Mouse (Mus musculus) fat pad, adult 2 months (tissue): ENCODE results near the gene Hmga2.
"Not testable (repeated sequence)": the region's sequence is repeated elsewhere in the genome, so short reads cannot be mapped to it uniquely, and the experiment has no call there.

Experiments
- DNase-seq: peaks from one replicate; pipeline ENCODE4 v3.0.0-alpha.2; 2011; ENCODE audit warnings: low read depth, low spot score; ENCODE audit errors: extremely low read depth

Hmga2 gene

GRCm38 (mm10) chr10:120365380-120366172 is 110.7 kb downstream of the Hmga2 start:
- no peak for DNase-seq

DNA sequence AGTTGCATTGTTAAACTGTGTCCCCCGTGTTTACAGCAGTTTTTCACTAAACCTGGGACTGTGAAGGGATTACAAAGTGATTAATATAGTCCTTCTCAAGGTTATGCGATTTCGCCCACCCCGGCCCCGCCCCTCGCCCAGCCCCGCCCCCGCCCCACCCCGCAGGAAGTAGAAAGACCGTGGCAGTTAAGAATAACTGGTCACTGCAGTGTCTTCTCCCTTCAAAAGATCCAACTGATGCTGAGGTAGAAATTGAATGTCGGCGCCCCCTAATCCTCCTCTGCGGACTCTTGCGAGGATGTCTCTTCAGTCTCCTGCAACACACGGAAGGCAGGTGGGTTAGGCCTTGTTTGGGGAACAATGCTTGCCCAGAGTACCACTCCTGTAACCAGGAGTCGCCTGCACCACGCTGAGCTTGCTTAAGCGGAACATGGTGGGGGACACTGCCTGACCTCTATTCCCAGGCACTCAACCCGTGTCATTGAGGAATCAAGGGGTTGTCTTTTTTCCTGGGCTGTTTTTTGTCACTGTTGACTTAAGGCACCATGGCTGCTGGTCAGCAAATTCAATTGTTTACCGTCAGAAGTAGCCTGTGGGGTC is 112.2 kb downstream of the Hmga2 start:
- DNase-seq: no peak

DNA sequence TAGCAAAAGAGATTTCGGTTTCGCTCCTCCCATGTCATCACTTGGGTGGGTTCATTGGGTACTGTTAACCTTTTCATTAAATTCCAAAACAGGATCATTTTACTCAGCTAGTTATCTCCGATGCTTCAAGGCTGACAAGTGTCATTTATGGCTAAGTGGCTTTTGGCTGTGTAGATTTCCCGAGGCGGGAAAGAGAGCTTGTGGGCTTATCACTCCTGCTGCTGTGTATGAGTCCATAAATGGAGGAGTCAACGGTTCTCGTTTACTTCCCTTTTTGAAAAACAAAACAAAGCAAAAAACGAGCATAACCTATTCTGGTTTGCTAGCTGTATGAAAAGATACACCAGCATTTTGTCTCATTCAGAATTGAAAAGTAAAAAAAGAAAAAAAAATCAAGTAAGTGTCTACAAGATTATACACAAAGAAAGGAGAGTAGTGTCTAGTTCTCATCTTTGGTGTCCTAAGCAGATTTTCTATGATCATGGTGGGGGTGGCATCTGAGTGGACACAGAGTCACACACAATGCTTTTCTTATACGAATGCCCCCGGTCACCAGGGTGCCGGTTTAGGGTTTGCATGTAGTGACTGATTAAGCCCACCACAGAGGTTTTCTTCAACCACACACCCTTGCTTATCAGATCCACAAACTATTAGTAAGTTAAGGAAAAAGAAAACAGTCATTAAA is 112.8 kb downstream of the Hmga2 start:
- DNase-seq: not testable (repeated sequence)

- DNase-seq: no peak
These were observed 121.7 kb downstream of the Hmga2 start for GRCm38 (mm10) chr10:120354523-120355030.

GRCm38 (mm10) chr10:120345325-120345724 is 130.9 kb downstream of the Hmga2 start:
- DNase-seq: no peak

DNA sequence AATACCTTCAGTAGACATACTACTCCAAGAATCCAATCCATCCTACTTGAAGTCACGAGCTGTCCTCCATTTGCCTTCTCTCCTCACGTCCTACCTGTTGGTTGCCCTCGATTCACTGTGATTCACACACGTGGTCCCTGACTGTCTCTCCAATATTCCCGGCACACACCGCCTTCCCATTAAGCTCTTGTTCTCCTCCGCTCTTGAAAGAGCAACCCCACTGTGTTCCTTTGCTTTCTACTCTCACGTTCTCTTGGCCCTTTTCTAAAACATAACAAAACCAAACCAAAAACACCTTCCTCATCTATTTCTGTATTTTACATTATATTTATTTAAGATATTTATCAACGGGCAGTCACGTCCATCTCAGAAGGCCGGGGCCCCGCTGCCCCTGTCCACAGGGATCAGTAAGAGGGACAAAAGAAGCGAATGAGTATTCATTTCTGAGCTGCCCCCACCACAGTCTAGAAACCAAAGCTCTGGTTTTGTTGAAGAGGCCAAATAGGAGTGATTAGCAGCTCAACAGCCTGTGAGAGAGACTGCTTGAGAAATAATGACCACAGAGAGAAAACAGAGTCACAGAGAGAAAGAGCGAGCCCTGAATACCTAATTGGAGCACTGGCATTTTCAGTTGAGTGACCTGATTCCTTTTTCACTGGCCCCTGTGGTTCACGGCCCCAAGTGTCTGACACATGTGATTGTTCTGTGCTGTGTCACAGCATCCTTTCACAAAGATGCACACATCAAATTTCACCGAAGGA is 131.5 kb downstream of the Hmga2 start:
- no peak for DNase-seq

DNA sequence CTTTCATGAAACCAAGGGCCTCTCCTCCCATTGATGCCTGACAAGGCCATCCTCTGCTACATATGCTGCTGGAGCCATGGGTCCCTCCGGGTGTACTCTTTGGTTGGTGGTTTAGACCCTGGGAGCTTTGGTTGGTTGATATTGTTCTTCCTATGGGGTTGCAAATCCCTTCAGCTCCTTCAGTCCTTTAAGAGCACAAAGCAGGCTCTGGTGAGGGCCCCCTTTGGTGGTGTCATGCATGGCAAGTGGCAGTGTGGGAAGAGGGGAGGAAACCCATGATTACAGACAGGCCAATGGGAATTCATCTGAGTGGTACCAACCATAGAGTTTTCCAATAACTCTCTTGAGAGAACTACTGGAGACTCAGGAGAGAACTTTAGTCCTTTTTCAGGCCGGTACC is 136.4 kb downstream of the Hmga2 start:
- DNase-seq: not testable (repeated sequence)

DNA sequence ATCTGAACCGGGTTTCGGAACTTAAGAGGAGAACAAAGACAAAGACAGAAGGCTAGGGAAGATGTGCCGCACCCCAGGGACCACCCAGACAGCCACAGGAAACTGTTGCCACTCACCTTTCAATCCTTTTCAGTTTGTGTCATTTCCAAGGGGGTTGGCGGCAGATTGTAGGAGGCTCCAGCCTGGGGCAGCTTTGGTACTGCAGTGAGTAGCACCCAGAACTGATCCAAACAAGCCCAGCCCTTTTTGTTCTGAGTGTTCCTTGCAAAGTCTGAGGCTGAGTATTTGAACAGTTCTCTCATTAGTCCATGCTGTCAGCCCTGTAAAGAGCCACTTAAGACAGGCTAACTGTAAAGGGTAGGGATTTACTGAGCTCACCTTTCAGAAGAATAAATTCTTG is 136.9 kb downstream of the Hmga2 start:
- DNase-seq: no peak

DNA sequence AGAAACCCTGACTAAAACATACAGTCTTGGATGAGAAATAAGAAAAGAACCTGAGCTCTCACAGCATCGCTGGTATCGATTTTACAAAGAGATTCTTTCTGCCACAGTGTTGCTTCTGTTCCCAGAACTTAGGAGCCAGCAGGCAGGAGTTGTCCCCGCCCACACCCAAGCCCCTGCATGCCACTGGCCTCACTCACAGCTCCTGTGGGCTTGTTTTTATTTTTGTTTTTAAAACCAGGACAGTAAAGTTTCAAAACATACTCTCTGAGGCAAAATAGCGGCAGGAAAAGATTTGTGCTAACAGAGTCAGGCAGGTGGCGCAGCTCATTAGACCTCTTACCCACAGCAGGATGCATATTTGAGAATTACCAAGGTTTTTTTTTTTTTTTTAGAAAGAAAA is 137.4 kb downstream of the Hmga2 start:
- DNase-seq: no peak

DNA sequence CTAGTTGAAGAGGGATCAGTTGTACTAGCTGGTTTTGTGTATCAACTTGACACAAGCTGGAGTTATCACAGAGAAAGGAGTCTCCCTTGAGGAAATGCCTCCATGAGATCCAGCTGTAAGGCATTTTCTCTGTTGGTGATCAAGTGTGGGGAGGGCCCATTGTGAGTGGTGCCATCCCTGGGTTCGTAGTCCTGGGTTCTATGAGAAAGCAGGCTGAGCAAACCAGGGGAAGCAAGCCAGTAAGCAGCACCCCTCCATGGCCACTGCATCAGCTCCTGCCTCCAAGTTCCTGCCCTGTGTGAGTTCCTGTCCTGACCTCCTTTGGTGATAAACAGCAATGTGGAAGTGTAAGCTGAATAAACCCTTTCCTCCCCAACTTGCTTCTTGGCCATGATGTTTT is 137.8 kb downstream of the Hmga2 start:
- DNase-seq: not testable (repeated sequence)

DNA sequence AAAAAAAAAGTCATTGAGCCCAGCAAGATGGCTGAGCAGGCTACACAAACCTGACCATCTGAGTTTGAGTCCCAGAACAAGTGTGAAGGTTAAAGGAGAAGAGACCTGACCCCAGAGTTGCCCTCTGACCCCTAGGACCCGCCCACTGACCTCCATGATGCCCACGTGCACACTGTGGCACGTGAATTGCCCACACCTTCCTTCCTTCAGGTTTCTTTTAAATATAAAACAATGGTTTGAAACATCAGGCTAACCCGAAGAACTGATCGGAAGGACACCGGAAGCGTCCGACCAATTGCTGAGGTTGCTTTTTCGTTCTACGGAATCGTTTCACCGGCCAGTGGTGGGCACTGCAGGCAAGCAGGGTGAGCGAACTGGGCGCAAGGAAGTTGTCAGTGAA is 148.3 kb downstream of the Hmga2 start:
- no peak for DNase-seq

GRCm38 (mm10) chr10:120323584-120324203 is 152.6 kb downstream of the Hmga2 start:
- no peak for DNase-seq

DNA sequence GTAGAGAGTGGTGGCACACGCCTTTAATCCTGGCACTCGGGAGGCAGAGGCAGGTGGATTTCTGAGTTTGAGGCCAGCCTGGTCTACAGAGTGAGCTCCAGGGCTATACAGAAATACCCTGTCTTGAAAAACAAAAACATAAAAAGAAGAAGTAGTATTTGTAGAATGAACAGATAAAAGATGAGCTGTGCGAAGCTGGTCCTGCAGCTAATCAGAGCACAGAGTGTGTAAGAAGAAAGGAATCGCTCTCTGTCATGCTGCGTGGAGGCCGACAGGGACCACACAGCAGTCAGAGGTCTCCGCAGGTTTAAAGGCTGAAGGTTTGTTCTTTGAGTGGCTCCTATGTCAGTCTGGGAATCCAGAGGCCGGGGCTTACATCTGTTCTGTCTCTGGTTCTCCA is 153.5 kb downstream of the Hmga2 start:
- DNase-seq: no peak

DNA sequence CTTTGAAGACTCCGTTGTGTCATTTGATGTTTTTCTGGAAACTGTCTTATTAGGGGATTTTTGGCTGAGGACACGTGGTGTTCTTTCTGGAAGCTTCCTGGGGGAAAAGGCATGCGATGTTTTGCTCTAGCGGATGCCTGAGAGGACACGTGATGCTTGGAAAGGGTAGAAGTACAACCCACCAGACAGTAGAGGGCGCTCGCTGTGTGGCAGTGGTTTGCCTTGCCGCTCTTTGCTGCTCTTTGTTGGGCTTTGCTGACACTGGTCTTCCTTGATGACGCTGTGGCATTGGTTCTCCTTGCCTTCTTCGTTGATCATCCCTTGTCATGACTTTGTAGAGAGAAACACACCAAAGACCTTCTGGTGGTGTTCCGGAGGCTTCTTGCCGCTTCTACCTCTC is 156.7 kb downstream of the Hmga2 start:
- no peak for DNase-seq
